Mouse (Mus musculus) cerebellum, adult 2 months (tissue): Measurements from ENCODE around the gene Dlat.

Source experiments
- CTCF ChIP-seq: fragments of 200-500 bp; IDR thresholded peaks from 2 replicates; pipeline ENCODE4 v1.5.1; 2011; ENCODE audit warnings: low read depth, mild to moderate bottlenecking, control low read depth, low read length, moderate library complexity, borderline replicate concordance; ENCODE audit not compliant: insufficient read depth
- POLR2A ChIP-seq: fragments of 200-500 bp; IDR thresholded peaks from 2 replicates; pipeline ENCODE4 v1.6.1; 2011; ENCODE audit warnings: low read length, control low read depth, borderline replicate concordance; ENCODE audit not compliant: insufficient read depth

DNA sequence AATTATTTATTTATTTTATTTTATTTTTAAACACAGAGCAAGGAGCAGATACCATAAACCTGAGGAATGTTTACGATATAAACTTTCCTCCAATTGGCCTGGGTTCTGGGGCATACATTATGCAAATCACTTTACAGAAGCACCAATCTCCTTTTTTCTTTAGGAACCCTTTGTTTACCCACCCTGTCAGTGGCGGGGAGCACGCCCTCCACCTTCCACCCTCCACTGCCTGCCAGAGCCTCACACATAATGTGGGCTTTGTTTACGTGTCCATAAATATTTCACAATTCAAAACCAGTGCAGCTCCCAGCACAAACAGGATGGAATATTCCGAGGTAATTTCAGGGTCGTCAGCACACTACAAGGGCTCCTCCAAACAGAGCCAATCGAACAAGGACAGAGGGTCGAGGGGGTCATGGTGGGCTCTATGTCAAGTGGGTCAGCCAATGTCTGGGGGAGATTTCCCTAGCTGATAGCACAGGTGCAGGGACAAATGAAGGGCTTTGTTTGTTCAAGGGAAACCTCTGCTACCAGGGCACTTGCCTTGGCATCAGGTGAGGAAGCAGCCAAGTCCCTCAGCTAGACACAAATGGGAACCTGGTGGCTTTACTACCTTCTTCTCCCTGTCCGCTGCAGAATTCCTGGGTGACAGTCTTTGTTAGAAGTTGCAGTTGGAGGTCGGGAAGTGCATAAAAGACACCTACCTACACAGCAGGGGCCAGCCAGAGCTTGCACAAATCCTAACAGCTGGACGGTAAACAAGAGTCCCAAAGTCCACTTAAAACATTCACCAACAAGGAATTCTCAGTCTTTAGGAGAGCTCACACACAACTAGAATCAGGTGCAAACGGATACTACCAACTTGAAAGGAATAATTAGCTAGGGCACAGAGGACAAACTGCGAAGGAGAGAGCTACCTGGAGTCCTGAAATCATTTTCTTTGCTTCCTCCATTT is 33.3 kb upstream of the Dlat start:
- TF ChIP-seq CTCF (no peak), POLR2A (no peak)
